Mouse (Mus musculus) kidney, adult 2 months (tissue): Measurements from ENCODE around the gene Tmem262.

Experiments
- CTCF ChIP-seq: fragments of 200-500 bp; conservative IDR thresholded peaks from 2 replicates; pipeline ENCODE4 v1.5.1; 2011; ENCODE audit warnings: low read depth, mild to moderate bottlenecking, control low read depth, low read length, moderate library complexity, mixed read lengths; ENCODE audit not compliant: insufficient read depth, insufficient read length
- POLR2A ChIP-seq: fragments of 200-500 bp; IDR thresholded peaks from one replicate; pipeline ENCODE4 v1.6.1; 2011; ENCODE audit warnings: low read depth, low read length, control low read depth

DNA sequence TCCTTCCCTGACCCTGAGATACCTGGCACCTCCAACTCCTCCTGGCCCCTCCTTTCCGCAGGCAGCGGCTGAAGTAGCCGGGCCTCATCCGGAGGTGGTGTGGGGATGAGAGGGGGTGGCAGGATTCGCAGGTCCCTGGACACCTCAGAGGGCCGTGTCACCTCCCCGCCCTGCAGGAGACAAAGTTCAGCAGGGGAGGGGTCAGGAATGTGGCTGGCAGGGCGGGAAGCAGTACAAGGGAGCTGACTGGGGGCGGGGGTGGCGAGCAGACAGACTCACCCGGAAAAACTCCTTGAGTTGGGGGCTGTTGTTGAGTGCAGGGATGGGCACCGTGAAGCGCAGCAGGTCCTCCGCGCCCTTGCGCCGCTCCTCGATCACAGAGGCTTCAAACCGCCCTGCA is 41.9 kb downstream of the Tmem262 start:
- TF ChIP-seq CTCF (no peak), POLR2A (no peak)
